Mouse (Mus musculus): ENCODE data around the gene Rab20. TPM values are rescaled to one million over a fixed set of nuclear protein-coding genes. Genes with fewer than 3 reads are reported as not detected.

Rab20 gene
- total RNA-seq, 2 experiments from 2014 or later = 1.2 to 1.9 TPM

- intact Hi-C loops (cut with DNase I) = no loop called here
- DNase-seq = no peak
Observed at GRCm38 (mm10) chr8:11459016-11459415, 19.5 kb downstream of the Rab20 start.

- peak in 1 of 2 experiments; percentile 22 for DNase-seq
- intact Hi-C loops (cut with DNase I) = no loop called here
Observed at GRCm38 (mm10) chr8:11457981-11458836, 20.3 kb downstream of the Rab20 start.

- intact Hi-C loops (cut with DNase I) = no loop called here
- DNase-seq = no peak
Observed at GRCm38 (mm10) chr8:11457278-11457677, 21.2 kb downstream of the Rab20 start.

GRCm38 (mm10) chr8:11454228-11454627 is 24.3 kb downstream of the Rab20 start:
- intact Hi-C loops (cut with DNase I) = no loop called here
- DNase-seq = no peak

- intact Hi-C loops (cut with DNase I) = no loop called here
- DNase-seq = no peak
Observed at GRCm38 (mm10) chr8:11452974-11453373, 25.5 kb downstream of the Rab20 start.

GRCm38 (mm10) chr8:11452559-11452958 is 26.0 kb downstream of the Rab20 start:
- intact Hi-C loops (cut with DNase I) = no loop called here
- DNase-seq = no peak

GRCm38 (mm10) chr8:11452152-11452551 is 26.4 kb downstream of the Rab20 start:
- intact Hi-C loops (cut with DNase I) = no loop called here
- no peak for DNase-seq

- DNase-seq = no peak
- intact Hi-C loops (cut with DNase I) = loop anchor here (2.0 kb wide), 1 partner anchor 34 kb away; no protein-coding TSS in a partner anchor
Observed at GRCm38 (mm10) chr8:11450184-11451113, 28.1 kb downstream of the Rab20 start.

GRCm38 (mm10) chr8:11447910-11448570 is 30.5 kb downstream of the Rab20 start:
- no peak for DNase-seq
- intact Hi-C loops (cut with DNase I) = no loop called here

GRCm38 (mm10) chr8:11445790-11446189 is 32.7 kb downstream of the Rab20 start:
- no peak for DNase-seq
- intact Hi-C loops (cut with DNase I) = no loop called here

GRCm38 (mm10) chr8:11444216-11444615 is 34.3 kb downstream of the Rab20 start:
- intact Hi-C loops (cut with DNase I) = no loop called here

GRCm38 (mm10) chr8:11443611-11444010 is 34.9 kb downstream of the Rab20 start:
- no peak for DNase-seq

More at GRCm38 (mm10) chr8:11444216-11444615, 34.3 kb downstream of the Rab20 start:
- DNase-seq = no peak

GRCm38 (mm10) chr8:11441291-11441690 is 37.2 kb downstream of the Rab20 start:
- no peak for DNase-seq
- intact Hi-C loops (cut with DNase I) = no loop called here

More at GRCm38 (mm10) chr8:11443611-11444010, 34.9 kb downstream of the Rab20 start:
- intact Hi-C loops (cut with DNase I) = no loop called here

- no peak for DNase-seq
- intact Hi-C loops (cut with DNase I) = no loop called here
Observed at GRCm38 (mm10) chr8:11437862-11438261, 40.6 kb downstream of the Rab20 start.

GRCm38 (mm10) chr8:11430688-11431087 is 47.8 kb downstream of the Rab20 start:
- intact Hi-C loops (cut with DNase I) = no loop called here
- DNase-seq = no peak

GRCm38 (mm10) chr8:11423091-11423490 is 55.4 kb downstream of the Rab20 start:
- intact Hi-C loops (cut with DNase I) = no loop called here
- DNase-seq = no peak

- intact Hi-C loops (cut with DNase I) = no loop called here
- DNase-seq = no peak
Observed at GRCm38 (mm10) chr8:11421968-11422367, 56.5 kb downstream of the Rab20 start.

GRCm38 (mm10) chr8:11421105-11421504 is 57.4 kb downstream of the Rab20 start:
- peak in 1 of 2 experiments; percentile 53 for DNase-seq
- intact Hi-C loops (cut with DNase I) = no loop called here

- DNase-seq = peak; percentile 37 to 46
- intact Hi-C loops (cut with DNase I) = loop anchor here (1.0 kb wide), 1 partner anchor 167 kb away; no protein-coding TSS in a partner anchor
Observed at GRCm38 (mm10) chr8:11419645-11420044, 58.9 kb downstream of the Rab20 start.

GRCm38 (mm10) chr8:11419232-11419631 is 59.3 kb downstream of the Rab20 start:
- intact Hi-C loops (cut with DNase I) = loop anchor here (1.0 kb wide), 1 partner anchor 167 kb away; no protein-coding TSS in a partner anchor

More at GRCm38 (mm10) chr8:11419232-11419631, 59.3 kb downstream of the Rab20 start:
- peak; percentile 56 to 63 for DNase-seq
